Mouse (Mus musculus) forebrain, embryonic 12.5 days (tissue): ENCODE results near the gene Olfr715. TPM values are rescaled to one million over a fixed set of nuclear protein-coding genes. Genes with fewer than 3 reads are reported as not detected.
"Not testable (repeated sequence)": the region's sequence is repeated elsewhere in the genome, so short reads cannot be mapped to it uniquely, and the experiment has no call there.

Experiments used
- ATAC-seq: fragments of 200-750 bp; cut with Nextera tagmentation; 2 replicates; pipeline ENCODE4 v1.8.0; 2017; ENCODE audit warnings: moderate TSS enrichment; ENCODE audit not compliant: low FRiP score
- H3K27ac ChIP-seq: fragments of 300-500 bp; sonication (generic); 2 replicates; pipeline ENCODE4 v1.5.1; 2016; ENCODE audit warnings: mild to moderate bottlenecking
- H3K27me3 ChIP-seq: fragments of 300-500 bp; sonication (generic); 2 replicates; pipeline ENCODE4 v1.6.1; 2016; ENCODE audit warnings: mild to moderate bottlenecking
- H3K36me3 ChIP-seq: fragments of 300-500 bp; sonication (generic); replicated peaks from 2 replicates; pipeline ENCODE4 v1.6.1; 2016; ENCODE audit warnings: mild to moderate bottlenecking
- H3K4me1 ChIP-seq: fragments of 300-500 bp; sonication (generic); 2 replicates; pipeline ENCODE4 v1.6.1; 2016
- H3K4me2 ChIP-seq: fragments of 300-500 bp; sonication (generic); 2 replicates; pipeline ENCODE4 v1.6.1; 2016; ENCODE audit warnings: mild to moderate bottlenecking, moderate library complexity
- H3K4me3 ChIP-seq: fragments of 300-500 bp; sonication (generic); replicated peaks from 2 replicates; pipeline ENCODE4 v1.5.1; 2016; ENCODE audit warnings: mild to moderate bottlenecking
- H3K9ac ChIP-seq: fragments of 300-500 bp; sonication (generic); 2 replicates; pipeline ENCODE4 v1.6.1; 2016; ENCODE audit warnings: mild to moderate bottlenecking
- H3K9me3 ChIP-seq: fragments of 300-500 bp; sonication (generic); 2 replicates; pipeline ENCODE4 v1.6.1; 2016
- WGBS: fragments of 180-500 bp; shearing (Covaris S2); methylation state at CpG from one replicate; pipeline ENCODE4 v1.1.7; 2016; 5-methylcytosine and 5-hydroxymethylcytosine counted together
- polyA plus RNA-seq: library from polyadenylated mRNA; unstranded; fragments of >200 nt; fragmentation: Nextera tagmentation; extraction: Ambion mirVana; gene quantifications from 2 replicates; pipeline ENCODE4 v1.2.1, GENCODE M21; 2016

Olfr715 gene
- not detected in 2 replicates for polyA plus RNA-seq

DNA sequence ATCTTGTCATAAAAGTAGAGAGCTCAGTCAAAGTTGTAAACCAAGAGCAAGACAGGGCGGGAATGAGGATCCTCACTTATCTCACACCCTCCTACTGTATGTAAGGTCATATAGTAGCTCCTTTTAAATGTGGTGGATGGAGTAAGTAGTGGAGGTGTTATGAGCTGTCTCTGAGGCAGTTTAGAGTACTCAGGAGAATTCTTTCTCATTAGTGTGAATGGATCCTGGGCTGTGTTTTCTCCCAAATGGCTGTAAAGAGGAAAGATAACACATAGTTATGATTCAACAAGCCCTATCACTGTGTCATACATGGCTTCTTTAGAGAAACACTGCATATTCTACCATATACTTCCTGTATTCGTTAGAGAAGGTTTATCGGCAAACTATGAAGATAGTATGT is at the start of gene Olfr715:
TSS of gene Olfr715 (minus strand) at position 101 of the 400 bp plus-strand sequence.
- ATAC-seq, H3K4me2 ChIP-seq, H3K9ac ChIP-seq, H3K36me3 ChIP-seq, H3K9me3 ChIP-seq, H3K4me3 ChIP-seq, H3K4me1 ChIP-seq, H3K27me3 ChIP-seq, H3K27ac ChIP-seq: not testable (repeated sequence)
- WGBS, result 98% methylated on average over 3 of the region's 3 CpGs

- Histone ChIP-seq H3K4me3 (no peak overlapping the region), H3K27ac (no peak overlapping the region), H3K4me2 (no peak overlapping the region), H3K4me1 (no peaks in the 10 kb centered on the region), H3K9ac (no peak overlapping the region), H3K36me3 (no peaks in the 10 kb centered on the region), H3K9me3 (no peaks in the 10 kb centered on the region), H3K27me3 (no peaks in the 10 kb centered on the region)
- no peak for ATAC-seq
- 46% methylated on average over 2 of the region's 2 CpGs for WGBS
Measured at GRCm38 (mm10) chr7:107180406-107180805, 49.5 kb upstream of the Olfr715 start.

DNA sequence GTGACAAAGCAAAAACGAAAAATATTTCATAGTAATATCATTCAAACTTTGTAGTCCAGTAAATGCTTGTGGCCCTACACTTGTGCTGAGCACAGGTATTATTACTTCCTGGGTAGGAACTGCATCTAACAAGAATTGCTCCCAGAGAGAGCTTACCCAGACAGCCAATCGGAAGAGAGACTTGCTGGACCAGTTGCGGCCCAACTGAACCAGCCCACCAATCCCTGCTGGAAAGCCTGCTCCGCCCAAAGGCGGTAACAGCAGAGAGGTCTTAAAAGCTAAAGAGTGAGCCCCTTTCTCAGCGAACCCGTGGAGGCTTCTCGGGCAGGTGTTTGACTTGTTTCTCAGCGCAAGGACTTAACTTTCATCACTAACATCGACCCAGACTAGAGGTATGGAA is 35.8 kb upstream of the Olfr715 start, which contains the start of gene Nlrp14:
TSS of gene Nlrp14 (plus strand) at position 301 of the 400 bp plus-strand sequence.
- 85% methylated on average over 10 of the region's 10 CpGs for WGBS
- H3K27me3 ChIP-seq, result no peaks in the 10 kb centered on the region
- H3K36me3 ChIP-seq, result no peaks in the 10 kb centered on the region
- H3K27ac ChIP-seq, result no peak within 1 kb of the TSS
- H3K4me2 ChIP-seq, result no peak within 1 kb of the TSS
- ATAC-seq, result no peak
- H3K4me3 ChIP-seq, result no peak within 1 kb of the TSS
- no peak within 1 kb of the TSS for H3K9ac ChIP-seq
- no peaks in the 10 kb centered on the region for H3K9me3 ChIP-seq
- no peaks in the 10 kb centered on the region for H3K4me1 ChIP-seq

- WGBS, result 78% methylated on average over 2 of the region's 2 CpGs
- ATAC-seq, H3K4me2 ChIP-seq, H3K27me3 ChIP-seq, H3K36me3 ChIP-seq, H3K27ac ChIP-seq, H3K4me3 ChIP-seq, H3K9me3 ChIP-seq, H3K4me1 ChIP-seq, H3K9ac ChIP-seq: not testable (repeated sequence)
Measured at GRCm38 (mm10) chr7:107138027-107138426, 7.1 kb upstream of the Olfr715 start, which contains the start of gene Olfr716. Olfr716 (plus strand) TSS chr7:107138327.

- H3K9me3 ChIP-seq, H3K27ac ChIP-seq, H3K36me3 ChIP-seq, H3K4me2 ChIP-seq, ATAC-seq, H3K4me3 ChIP-seq, H3K9ac ChIP-seq, H3K4me1 ChIP-seq, H3K27me3 ChIP-seq: not testable (repeated sequence)
- 92% methylated on average over 2 of the region's 2 CpGs for WGBS
Measured at GRCm38 (mm10) chr7:107110269-107110668, 20.6 kb downstream of the Olfr715 start, which contains the start of gene Olfr715b. Olfr715b (minus strand) TSS chr7:107110369.

DNA sequence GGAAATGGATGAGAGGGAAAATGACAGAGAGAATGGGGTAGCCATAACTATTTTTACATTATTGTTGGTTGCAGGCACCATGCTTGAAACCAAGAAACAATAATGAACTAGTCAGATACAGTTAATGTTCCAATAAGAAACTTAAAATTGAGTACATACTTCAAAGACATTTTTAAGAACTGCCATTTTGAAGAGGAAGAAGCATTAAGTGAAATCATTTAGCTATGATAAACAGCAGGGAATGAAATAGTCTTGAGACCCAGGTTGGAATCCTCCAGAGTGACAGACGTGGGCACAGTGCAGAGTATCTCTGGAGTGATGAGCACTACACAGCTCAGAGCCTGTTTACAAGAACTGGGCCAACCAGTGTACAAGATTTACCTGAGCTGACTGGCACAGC is 38.0 kb downstream of the Olfr715 start, which contains the start of gene Olfr17:
TSS of gene Olfr17 (plus strand) at position 301 of the 400 bp plus-strand sequence.
- Histone ChIP-seq H3K4me2 (no peak within 1 kb of the TSS), H3K4me3 (no peak within 1 kb of the TSS), H3K9ac (no peak within 1 kb of the TSS), H3K27me3 (no peaks in the 10 kb centered on the region), H3K4me1 (no peaks in the 10 kb centered on the region), H3K27ac (no peak within 1 kb of the TSS), H3K36me3 (no peaks in the 10 kb centered on the region), H3K9me3 (no peaks in the 10 kb centered on the region)
- ATAC-seq, result no peak
- WGBS, result 52% methylated on average over 1 of the region's 1 CpGs

Other genes starting within 250 kb of the Olfr715 start
- gene Olfr706, start 242.9 kb downstream of the Olfr715 start, polyA plus RNA-seq, result not detected in 2 replicates
- not detected in 2 replicates for gene Olfr707, start 229.8 kb downstream of the Olfr715 start, polyA plus RNA-seq
- not detected in 2 replicates for gene Olfr1532-ps1, start 223.1 kb downstream of the Olfr715 start, polyA plus RNA-seq
- gene Olfr709-ps1, start 198.9 kb downstream of the Olfr715 start, polyA plus RNA-seq, result not detected in 2 replicates
- gene Olfr710, start 182.8 kb downstream of the Olfr715 start, polyA plus RNA-seq, result not detected in 2 replicates
- not detected in 2 replicates for gene Olfr6, start 167.1 kb downstream of the Olfr715 start, polyA plus RNA-seq
- gene Olfr711, start 155.6 kb downstream of the Olfr715 start, polyA plus RNA-seq, result not detected in 2 replicates
- gene Olfr2, start 125.0 kb downstream of the Olfr715 start, polyA plus RNA-seq, result not detected in 2 replicates
- gene Olfr713, start 99.9 kb downstream of the Olfr715 start, polyA plus RNA-seq, result not detected in 2 replicates
- not detected in 2 replicates for gene Olfr714, start 60.1 kb downstream of the Olfr715 start, polyA plus RNA-seq
- gene Olfr17, start 37.9 kb downstream of the Olfr715 start, polyA plus RNA-seq, result not detected in 2 replicates
- gene Olfr715b, start 20.7 kb downstream of the Olfr715 start, polyA plus RNA-seq, result not detected in 2 replicates
- gene Olfr716, start 7.2 kb upstream of the Olfr715 start, polyA plus RNA-seq, result not detected in 2 replicates
- gene Nlrp14, start 35.9 kb upstream of the Olfr715 start, polyA plus RNA-seq, result not detected in 2 replicates
- gene Rbmxl2, start 78.4 kb upstream of the Olfr715 start, polyA plus RNA-seq, result not detected in 2 replicates
- gene Syt9, start 239.6 kb upstream of the Olfr715 start, polyA plus RNA-seq, result 5.7 and 6.8 TPM in 2 replicates